Mouse (Mus musculus): ENCODE measurements around the gene Twf1.

DNA sequence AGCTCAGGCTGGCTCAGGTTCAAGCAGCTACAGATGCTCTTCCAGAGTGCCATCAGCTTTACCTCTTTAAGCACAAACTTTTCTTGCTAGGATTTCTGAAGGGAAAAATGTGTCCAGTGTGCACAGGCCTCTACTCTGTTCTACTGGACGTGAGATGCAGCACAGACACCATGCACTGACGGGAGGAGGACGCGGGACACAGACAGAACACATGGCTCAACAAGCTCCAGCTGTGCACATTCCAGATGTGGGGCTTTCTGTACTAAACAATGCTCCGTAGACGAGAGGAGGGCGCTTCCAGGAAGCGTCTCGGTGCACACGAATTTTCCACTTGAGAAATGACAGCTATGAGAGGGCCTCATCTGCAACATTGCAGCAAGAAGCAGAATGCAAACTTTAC, 6.5 kb downstream of the Twf1 start:
- no peak for TF ChIP-seq CTCF (IDR thresholded peaks at IDR 0.05; ENCODE audit: low read depth, low read length)
- no peak for TF ChIP-seq POLR2A (IDR thresholded peaks at IDR 0.05; ENCODE audit: extremely low read depth, insufficient read depth, low read length)

All from liver, adult 2 months (tissue).